Mouse (Mus musculus) frontal cortex, postnatal 10 days (tissue): ENCODE results near the gene Nxf3.

Experiments
- DNase-seq, 2 experiments: peaks; one replicate each; pipeline ENCODE4 v3.0.0; 2022; ENCODE audit warnings: low spot score in 2 of 2, mixed read lengths in 1 of 2

The Nxf3 gene

DNA sequence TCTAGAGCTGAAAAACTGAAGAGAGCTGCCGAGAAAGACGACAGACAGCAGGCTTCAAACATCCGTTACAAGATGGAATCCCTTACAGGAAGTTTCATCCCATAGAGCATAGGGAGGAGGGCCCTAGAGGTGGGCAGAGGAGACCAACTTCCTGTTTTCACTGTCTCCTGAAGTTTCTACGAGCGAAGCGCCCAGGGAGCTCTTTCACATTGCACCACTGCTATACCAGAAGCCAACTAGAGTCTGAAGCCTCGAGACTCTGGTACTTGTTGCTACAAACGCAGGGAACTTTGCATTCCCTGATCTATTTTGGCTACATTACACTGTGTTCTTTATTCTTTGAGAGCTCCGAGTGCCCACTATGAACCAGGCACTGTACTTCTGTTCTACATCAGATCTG lies at the start of gene Nxf3:
Gene Nxf3, minus strand, starts transcription at position 101 of the 400 bp plus-strand sequence.
- DNase-seq: no peak

DNA sequence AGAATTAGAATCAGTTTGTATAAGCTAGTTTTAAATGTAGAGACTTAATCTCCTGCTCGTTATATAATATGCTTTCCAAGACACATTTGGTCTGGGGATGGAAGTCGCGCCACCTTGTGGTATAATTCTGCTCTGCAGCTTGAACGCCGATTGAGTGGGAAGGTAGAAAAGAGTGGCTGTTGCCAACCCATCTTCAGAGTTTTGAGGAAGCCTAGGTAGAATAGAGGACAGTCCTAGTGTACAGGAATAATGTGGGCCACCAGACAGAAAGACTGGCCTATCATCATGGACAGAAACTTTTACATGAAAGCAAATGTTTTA lies 42.6 kb upstream of the Nxf3 start:
- DNase-seq: no peak

DNA sequence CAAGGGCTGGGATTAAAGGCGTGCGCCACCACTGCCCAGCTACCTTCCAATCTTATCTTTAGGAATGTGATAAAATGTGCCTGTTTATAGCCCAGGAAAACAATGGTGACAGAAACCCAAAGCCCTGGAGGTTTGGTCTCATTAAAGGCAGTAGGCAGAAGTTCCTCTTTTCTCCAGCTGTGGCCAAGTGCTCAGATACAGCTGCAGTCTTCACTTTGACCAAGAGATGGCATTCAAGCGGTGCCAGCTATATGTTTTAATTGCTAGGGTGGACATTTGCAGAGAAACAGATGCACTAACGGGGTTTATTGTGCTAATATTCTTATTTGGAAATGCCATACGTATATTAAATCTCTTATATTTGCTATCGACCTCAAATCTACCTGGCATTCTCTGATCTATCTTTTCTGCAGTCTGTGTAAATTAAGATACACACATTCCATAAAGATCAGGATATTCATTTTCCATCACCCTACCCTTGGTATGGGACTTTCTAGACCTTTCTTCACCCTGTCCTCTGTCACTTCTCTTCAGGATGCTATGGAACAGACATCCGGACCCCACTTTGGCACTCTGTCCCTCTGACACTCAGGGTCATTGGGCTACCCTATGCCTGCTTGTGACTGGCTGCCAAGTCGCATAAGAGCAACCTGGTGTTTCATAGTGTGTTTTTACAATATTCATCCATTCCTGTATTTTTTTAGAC lies 42.1 kb upstream of the Nxf3 start:
- DNase-seq: no peak

DNA sequence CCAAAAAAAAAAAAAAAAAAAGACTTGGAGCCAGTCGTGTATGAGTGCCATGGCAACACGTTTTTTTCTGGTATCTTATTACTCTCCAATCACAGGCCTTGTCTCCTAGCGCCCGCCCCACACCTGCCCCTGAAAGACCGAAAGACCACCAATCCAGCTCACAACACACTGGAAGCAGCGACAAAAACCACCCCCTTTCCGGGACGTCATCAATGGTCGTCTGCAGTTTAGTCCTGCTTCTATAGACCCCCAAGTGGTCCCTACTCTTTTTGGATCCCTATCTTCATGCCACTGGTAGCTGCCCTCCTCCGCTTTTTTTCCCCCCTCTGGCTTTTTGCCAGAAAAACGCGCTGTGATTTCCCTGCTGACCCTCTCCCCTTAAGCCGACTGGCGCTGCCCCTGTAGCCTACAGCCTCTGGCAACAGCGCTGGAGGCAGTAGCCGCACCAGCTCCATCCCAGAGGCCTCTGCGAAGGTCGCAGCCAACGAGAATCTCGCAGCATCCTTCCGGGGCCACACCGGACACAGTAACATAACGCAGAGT lies 30.4 kb upstream of the Nxf3 start:
- peak; percentile 68 to 88 for DNase-seq

DNA sequence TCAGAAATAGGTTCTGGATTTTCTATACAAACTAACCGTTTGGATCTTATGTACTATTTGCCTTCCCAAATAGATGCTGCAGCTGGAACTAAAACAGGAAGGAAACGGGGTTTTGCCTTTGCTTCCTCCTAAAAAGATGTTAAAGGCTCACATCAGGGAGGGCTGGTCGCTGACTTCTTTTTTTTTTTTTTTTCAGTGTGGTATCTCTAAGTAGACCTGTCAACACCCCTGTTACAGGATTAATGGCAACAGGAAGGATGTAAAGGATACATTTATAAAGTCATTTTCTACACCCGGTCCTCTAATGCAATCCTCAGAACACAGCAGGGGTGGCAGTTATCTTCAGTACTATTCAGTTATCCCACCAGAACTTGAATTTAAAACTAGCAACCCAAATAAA lies 30.0 kb upstream of the Nxf3 start:
- no peak for DNase-seq

DNA sequence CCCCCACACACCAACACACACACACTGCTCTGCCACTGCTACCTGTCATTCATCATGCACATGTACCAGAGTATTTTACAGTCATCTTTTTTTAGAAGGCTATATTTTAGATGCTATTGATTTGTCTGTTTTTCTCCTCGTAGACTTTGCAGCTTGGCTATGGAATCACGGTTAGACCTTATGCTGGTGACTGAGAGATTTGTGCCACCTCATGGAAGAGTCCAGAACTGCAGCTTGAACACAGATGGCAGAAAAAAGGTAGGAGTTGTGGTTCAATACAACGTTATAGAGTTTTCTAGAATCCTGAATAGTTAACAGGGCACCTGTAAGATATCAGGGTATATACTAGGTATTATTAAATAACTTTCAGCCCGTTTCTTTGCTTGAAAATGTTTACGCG lies 22.9 kb upstream of the Nxf3 start:
- DNase-seq: peak in 1 of 2 experiments; percentile 47

DNA sequence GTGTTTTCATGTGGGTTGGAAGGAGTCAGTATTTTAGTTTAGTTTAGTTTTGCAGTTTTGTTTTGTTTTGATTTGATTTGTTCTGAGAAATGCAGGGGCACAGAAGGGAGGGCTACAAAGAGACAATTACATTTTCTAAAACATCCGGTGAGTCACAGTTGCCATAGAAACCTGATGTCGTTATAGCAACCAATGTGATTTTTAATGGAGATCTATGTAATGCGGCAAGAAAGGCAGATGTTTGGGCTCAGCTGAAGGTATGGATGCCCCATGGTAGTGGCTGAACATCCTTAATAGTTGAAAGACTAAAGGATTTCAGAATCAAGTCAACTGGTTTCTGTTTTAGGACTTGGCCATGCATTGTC lies 19.7 kb upstream of the Nxf3 start:
- DNase-seq: no peak

DNA sequence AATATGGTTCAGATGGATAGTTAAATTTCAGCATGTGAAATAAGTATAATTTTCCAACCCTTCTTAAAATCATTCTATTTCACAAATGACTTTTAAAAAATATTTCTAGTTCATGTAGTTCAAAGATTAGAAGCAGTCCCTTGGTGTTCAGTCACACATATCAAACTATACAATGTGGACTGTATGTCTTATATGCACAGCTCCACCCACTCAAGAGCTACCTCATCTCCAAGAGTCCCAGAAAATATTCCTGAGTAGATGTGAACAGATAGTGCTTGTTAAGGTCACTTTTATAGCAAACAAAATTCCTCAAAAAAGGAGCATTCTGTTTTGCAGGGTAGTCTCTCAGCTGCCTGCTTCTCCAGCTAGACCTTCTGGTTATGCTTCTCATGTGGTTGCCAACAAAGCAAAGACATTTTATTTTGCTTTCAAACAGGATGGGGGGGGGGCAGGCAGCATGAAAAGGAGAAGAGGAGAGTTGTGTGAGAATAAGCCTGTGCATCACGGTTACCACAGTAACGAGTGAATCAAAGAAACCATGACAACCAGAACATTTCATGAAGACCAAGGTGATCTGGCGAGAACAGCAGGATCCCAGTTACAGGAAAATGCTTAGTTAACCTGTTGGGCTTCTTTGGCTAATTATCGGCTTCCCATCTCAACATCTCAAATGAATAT lies 19.1 kb upstream of the Nxf3 start:
- no peak for DNase-seq

DNA sequence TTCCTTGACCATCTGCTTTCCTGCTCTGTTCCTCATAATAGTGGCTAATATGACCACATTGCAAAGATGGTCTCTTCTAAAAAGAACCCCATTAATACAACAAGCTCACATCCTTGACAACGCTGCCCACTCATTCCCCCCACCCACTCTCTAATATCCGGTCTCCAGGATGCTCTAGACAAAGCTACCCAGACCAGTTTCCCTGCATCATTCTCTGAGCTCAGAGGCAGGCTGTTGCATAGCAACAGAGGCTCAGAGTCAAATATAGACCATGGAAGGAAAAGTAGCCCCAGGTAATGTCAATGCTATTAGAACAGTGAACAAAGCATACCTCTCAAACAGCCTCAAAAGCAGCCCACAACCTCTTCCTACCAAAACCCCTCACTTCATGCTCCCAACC lies 9.4 kb upstream of the Nxf3 start:
- DNase-seq: no peak

DNA sequence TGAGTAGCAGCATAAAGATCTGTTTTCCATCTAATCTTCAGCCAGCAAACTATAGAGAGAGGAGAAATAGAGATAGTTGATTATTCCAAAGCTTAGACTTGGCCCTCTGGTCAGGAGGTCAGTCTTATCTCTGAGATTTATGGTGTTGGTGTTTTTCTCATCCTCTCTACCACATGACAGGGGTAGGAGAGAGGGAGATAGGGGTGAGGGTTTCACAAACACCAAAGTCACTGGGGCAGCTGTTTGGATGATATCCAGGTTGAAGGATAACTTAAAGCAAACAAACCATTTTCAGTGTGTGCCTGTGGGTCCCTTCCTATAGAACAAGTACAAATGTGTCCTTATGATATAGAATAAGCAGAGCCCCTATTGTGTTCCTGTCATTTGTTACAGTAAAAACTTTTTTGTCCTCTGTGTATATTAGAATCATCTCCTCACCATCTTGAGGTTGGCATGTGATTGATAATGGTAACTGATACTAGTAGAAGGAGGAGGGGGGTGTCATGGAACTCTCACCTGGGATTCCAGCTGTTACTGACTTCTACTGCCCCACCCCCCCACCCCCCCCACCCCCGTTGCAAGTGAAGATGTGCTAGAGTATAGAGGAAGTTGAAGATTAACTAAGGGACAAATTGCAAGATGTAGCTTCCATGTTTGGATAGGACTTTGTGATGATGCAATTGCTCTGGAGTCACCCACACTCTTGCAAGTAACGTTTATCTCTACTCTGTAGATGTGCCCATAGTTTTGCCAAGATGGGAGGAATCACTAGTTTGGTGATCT lies 7.6 kb upstream of the Nxf3 start:
- no peak for DNase-seq

DNA sequence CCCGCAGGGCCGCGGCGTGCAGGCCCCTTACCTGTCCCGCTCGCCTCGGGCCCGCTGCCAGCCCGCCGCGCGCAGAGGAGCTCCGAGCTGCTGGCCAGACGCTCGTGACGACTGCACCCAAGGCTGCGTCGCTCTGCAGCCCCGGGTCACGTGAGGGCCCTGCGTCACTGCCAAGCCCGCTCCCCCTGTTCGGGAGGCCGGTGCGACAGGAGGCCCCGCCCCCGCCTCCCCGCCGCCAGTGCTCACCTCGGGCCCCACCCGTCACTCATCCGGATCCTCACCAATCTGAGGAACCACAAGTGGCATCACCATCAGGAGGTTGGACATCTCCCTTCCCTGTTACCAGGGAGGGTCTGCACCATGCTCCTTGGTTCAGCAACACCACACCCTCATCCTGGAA lies 17.0 kb downstream of the Nxf3 start, which contains the start of gene Bex2:
Gene Bex2, minus strand, starts transcription at position 217 of the 400 bp plus-strand sequence.
- peak; percentile 7 to 43 for DNase-seq

DNA sequence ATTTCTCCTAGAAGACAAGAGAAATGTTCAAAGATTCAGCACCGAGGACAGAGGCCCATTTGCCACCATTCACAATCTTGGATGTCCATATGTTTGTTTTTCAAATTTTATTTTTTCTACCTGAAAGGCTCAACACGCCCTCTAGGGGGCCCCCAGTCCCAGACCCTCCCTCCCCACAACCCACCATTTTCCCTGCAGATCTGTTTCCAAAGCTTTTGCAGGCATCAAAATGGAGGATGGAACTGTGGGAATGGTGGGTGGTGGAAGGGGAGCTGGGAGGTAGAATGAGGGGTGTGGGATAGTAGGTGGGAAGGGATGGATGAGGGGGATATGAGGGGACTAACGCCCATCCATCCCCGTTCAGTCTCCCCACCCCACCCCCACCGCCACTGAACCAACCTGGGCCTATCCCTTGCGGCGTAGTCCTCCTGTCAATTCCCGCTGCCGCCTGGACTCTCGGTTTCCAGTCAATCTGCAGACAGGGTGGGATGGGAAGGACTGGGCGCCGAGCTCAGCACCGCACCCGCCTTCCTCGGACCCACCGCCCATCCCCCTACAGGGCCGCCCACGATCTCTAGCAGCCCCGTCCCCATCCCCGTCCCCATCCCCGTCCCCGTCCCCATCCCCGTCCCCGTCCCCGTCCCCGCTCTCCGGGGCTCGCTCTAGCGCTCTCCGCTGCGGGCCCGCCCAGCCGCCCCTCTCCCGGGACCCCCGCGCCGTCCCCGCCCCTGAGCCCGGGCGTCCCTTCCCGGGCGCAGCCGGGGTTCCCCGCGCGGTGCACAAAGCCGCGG lies 17.7 kb downstream of the Nxf3 start:
- peak; percentile 3 to 12 for DNase-seq

DNA sequence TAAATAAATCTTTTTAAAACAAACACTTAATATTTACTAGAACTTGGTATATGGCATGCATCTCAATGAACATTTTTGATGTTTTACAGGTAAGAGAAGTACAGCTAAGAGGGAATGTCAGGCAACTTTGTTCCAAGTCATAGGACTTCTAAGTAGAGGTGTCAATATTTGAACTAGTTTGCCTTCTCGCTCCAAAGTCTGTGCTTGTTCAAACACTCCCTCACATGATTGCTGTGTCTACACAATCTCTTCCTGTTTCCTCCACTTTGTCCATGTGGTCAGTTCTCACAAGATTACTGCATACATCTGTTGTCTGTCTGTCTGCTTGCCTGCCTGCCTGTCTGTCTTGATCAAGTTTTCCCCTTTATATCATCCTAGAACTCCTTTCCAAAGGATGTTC lies 24.4 kb downstream of the Nxf3 start:
- no peak for DNase-seq

DNA sequence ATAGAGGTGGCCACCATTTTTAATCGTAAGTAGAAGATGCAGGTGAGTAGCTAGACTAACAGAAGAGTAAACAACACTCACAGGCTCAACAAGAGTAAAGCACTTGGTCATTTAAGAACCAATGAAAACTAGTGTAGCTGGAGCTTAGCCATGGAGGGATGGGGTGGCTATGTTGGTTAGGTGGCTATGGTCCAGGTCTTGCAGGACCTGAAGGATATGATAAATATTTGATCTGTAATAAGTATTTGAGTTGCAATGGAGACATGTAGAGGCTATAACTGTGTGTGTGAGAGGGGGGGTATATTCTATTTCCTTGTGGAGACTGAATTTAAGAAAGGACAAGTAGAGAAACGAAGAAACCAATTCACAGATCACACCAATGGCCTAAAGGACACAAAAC lies 33.8 kb downstream of the Nxf3 start:
- DNase-seq: no peak

DNA sequence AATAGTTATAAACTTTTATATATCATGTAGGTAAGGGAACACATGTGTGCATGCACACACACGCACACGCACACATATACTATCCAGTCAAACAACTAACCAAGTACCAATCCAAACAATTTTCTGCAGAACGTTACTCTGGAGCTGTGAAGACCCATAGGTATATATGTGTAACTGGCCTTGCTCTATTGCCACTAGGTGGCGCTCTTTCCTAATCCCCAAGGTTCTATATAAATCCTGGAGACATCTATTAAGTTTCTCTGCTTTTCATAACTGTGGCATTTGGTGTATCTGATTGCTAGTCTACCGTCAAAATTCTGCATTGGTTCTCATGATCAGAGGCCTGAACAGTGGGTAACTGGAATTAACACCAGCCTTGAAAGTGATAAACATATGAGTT lies 37.5 kb downstream of the Nxf3 start:
- DNase-seq: peak in 1 of 2 experiments; percentile 58

DNA sequence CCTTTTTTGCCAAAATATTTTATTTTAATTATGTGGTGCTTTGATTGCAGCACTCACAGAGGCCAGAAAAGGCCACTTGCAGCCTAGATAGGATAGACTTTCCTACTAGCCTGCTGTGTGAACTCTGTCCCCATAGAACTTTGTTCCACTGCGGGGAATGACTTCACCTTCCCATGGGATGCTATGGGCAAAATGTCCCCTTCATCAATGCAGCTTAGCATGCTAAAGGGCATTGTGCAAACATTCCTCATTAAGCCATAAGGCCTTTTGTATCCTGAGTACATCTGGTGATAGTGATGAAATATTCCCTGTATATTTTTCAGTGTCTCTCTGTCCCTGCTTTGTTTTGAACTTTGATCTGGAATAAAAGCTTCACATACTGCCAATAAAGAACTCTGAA lies 41.3 kb downstream of the Nxf3 start:
- DNase-seq: no peak

DNA sequence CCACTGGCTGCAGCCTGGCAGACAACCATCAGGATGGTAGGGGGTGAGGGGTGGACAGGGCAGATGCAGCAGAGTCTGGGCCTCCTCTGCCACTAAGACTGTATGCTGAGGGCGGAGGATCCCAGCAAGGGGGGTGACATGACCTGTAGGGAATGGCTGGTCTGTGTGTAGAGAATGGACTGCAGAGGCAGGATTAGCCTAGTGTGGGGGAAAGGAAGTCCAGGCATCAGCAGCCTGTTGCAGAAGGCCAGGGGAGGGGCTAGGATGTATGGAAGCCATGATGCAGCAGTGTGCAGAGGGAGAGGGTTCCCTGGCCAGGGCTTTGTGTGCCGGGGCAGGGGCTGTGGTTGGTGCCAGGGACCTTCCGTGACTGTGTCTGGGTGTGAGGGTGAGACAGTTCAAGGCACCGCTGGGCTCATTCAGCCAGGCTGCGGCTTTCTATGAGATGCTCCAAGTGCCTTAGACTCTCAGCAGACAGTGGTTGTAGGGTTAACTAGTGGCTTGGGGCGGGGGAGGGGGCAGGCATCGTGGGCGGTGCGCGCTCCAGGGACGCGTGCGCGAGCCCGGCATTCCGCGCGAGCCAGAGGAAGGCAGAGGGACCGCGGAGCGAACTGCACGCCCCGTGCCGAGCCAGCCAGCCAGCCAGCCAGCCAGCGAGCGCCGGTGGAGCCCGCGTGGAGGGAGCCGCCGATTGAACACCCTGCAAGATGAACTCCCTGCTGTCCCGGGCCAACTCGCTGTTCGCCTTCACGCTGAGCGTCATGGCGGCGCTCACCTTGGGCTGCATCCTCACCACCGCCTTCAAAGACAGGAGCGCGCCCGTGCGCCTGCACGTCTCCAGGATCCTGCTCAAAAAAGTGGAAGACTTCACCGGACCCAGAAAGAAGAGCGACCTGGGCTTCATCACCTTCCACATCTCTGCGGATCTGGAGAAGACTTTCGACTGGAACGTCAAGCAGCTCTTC lies 52.0 kb downstream of the Nxf3 start, which contains the start of gene Arxes1:
Gene Arxes1, plus strand, starts transcription at position 569 of the 965 bp plus-strand sequence.
- DNase-seq: peak in 1 of 2 experiments; percentile 40

DNA sequence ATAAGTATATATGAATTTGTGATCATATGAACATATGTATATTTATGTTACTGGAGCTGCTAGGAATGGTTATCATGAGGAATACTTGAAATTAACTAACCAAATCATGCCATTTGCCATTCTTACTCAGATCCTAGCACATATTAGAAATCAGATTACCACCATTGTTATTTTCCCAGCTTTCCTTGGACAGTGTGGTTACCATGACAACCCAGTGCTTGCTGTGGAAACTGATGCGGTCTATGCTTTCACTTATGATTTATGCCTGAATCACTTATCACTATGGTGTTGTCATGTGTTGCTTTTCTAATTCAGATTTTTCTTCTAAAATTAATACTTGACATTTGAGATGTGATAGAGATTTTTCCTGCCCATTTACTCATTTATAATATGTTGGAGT lies 54.7 kb downstream of the Nxf3 start:
- no peak for DNase-seq
